Mouse (Mus musculus) left cerebral cortex, postnatal 14 days (tissue): ENCODE results near the gene Cd33. TPM values are rescaled to one million over a fixed set of nuclear protein-coding genes. Genes with fewer than 3 reads are reported as not detected.

Experiments used
- DNase-seq, 2 experiments: peaks; one replicate each; pipeline ENCODE4 v3.0.0; 2021 to 2022; ENCODE audit warnings: low spot score in 2 of 2, mixed read lengths in 1 of 2
- intact Hi-C: fragments of 180-260 bp; cut with DNase I; formaldehyde crosslinking; loops from one replicate; pipeline ENCODE4 v1.15.1; 2025
- total RNA-seq, 2 experiments: library from RNA; stranded (reverse); gene quantifications; 2 replicates each; pipeline ENCODE4 v1.2.3; 2021

Cd33 gene
- total RNA-seq, 2 experiments from 2014 or later, result 5.7 to 6.1 TPM

GRCm38 (mm10) chr7:43525313-43525712 lies 18.9 kb downstream of the Cd33 start:
- intact Hi-C loops, result no loop called here
- DNase-seq, result no peak

- DNase-seq, result no peak
- intact Hi-C loops, result no loop called here
Observed at GRCm38 (mm10) chr7:43522776-43523175, 21.5 kb downstream of the Cd33 start.

GRCm38 (mm10) chr7:43518341-43518740 lies 25.9 kb downstream of the Cd33 start:
- intact Hi-C loops, result no loop called here
- no peak for DNase-seq

DNA sequence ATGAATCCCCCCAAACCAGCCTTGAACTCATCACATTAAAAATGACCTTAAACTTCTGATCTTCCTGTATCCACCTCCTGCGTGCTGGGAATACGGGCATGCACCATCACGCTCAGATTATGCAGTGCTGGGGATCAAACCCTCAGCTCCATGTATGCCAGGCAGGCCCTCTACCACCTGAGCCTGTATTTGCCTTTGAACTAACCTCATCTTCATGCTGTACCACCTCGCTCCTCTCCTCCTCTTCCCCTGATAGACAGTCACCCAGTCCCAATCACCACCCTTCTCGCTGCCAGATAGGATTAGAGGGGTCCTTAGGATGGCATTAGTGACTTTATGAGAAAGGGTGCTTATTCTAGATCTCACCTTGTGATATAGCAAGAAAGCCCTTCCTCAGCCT lies 29.2 kb downstream of the Cd33 start:
- no peak for DNase-seq
- intact Hi-C loops, result no loop called here

GRCm38 (mm10) chr7:43512519-43512918 lies 31.7 kb downstream of the Cd33 start:
- DNase-seq, result no peak
- intact Hi-C loops, result no loop called here

GRCm38 (mm10) chr7:43511707-43512478 lies 32.3 kb downstream of the Cd33 start:
- DNase-seq, result no peak
- intact Hi-C loops, result no loop called here

DNA sequence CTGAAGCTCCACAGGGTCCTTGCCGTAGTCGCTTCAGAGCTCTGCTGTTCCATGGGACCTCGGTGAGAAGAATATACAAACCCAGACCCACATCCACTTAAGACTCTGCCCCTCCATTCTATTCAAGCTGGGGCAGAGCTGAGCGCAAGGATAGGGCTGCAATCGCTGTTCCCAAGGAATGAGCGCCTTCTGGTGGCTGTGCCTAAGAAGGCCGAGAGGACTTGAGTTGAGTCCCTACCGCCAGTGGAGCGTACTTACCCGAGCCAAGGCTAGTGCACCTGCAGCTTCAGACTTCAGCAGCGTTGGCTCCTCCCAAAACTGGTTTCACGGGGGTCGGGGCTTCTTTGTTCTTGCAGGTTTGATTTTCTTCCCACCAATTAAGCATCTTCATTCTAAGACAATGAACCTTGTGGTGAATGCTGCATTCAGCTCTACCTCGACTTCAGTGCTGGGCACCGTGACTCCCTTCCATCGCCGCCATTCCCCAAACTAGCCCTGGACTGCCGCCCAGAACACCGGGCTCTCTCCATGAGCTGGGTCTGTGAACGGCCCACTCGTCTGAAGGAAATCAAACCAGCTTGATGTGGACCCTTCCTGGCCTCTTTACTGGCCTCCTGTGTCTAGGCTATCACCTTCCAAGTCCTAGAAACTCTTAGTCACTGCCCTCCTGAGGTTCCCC lies 48.7 kb downstream of the Cd33 start:
- DNase-seq, result peak; percentile 75 to 78
- intact Hi-C loops, result no loop called here

- DNase-seq, result no peak
- intact Hi-C loops, result no loop called here
Observed at GRCm38 (mm10) chr7:43490861-43491260, 53.4 kb downstream of the Cd33 start.

GRCm38 (mm10) chr7:43490182-43490584 lies 54.0 kb downstream of the Cd33 start:
- DNase-seq, result peak; percentile 75 to 78
- intact Hi-C loops, result no loop called here

DNA sequence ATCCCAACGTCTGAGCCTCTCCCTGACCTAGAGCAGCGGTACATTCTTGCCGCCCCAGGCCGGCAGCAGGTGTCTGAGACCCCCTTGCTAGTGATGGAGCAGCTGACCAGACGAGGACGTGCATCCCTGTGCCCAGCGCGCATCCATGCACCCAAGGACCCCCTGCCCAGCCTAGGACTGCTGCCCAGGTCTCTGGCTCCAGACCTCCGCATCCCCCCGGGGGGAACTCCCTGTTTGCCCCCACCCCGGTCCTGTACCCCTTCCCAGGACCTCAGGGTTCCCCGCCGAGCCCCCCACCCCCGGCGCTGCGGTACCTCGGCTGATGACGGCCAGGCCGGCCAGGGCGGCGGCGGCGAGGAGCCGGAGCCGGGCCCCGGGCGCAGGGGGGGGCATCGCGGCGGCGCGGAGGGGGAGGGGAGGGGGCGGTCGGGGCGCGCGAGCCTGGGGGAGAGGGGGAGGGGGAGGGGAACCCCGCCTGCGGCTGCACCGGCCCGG lies 54.5 kb downstream of the Cd33 start, which contains the start of gene Iglon5:
Iglon5 (minus strand) TSS at position 445 of the 495 bp plus-strand sequence.
- intact Hi-C loops, result no loop called here
- DNase-seq, result no peak

DNA sequence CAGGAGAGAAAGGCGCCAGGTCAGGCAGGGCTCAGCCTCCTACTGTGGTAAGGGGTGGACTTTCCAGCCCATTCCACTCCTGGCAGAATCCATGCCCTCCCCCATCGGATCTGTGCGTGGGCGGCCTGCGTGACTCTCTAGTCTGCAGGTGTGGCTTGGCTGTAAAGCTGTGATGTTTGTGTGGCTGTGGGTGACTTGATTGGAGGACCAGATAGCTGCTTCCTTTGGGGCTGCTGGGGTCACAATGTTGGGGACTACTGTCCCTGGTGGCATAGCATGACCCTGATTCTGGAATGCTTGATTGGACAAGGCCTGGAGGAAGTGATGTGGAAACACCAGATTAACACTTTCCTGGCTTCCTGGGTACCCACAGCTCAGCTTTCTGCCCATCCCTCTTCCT lies 55.6 kb downstream of the Cd33 start:
- DNase-seq, result peak; percentile 40 to 77
- intact Hi-C loops, result no loop called here

DNA sequence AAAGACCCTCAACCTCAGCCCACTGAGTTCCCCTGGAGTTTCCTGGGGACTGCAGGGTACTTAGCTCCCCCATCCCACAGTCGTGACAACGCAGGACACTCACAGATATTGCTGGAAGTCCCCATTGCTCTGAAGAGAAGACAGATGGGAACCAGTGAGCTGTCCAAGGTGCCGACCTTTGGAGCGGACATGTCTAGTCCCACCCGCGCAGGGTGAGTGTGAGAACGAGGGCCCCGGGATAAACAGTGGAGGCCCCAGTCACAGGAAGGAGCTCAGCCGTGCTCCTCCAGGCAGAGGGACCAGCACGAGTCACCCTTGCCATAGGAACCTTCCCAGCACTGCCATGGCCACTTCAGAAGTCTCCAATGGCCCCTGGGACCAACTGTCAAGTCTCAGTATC lies 61.0 kb downstream of the Cd33 start:
- no peak for DNase-seq
- intact Hi-C loops, result no loop called here

- intact Hi-C loops, result no loop called here
- peak; percentile 46 to 63 for DNase-seq
Observed at GRCm38 (mm10) chr7:43482090-43482716, 62.0 kb downstream of the Cd33 start.

GRCm38 (mm10) chr7:43481191-43481590 lies 63.0 kb downstream of the Cd33 start:
- intact Hi-C loops, result no loop called here
- peak; percentile 62 to 86 for DNase-seq

DNA sequence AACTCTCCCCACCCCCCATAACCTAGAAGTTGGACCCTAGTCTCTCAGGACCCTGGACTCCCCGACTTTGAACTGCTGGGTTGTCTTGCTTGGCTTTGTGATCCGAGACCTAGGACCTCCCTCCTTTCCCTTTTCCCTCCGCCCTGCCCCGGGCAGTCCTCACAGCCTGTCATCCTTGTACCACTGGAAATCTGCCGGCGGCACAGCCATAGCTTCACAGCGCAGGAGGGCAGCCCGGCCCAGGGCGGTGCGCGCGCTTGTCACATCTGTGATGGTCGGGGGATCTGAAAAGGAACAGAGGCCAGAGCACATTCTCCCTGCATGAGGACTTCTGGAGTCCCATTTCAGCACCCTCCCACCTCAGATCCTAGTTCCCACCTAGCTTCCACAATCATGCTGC lies 67.9 kb downstream of the Cd33 start:
- intact Hi-C loops, result no loop called here
- no peak for DNase-seq

GRCm38 (mm10) chr7:43475706-43476105 lies 68.5 kb downstream of the Cd33 start:
- intact Hi-C loops, result no loop called here
- DNase-seq, result no peak
